Mouse (Mus musculus) stomach, postnatal 0 days (tissue): ENCODE data around the gene Gk5. TPM values are rescaled to one million over a fixed set of nuclear protein-coding genes. Genes with fewer than 3 reads are reported as not detected.
"Not testable (repeated sequence)": the region's sequence is repeated elsewhere in the genome, so short reads cannot be mapped to it uniquely, and the experiment has no call there.

Experiments
- ATAC-seq: fragments of 200-750 bp; cut with Nextera tagmentation; 2 replicates; pipeline ENCODE4 v1.8.0; 2017; ENCODE audit not compliant: low FRiP score, low TSS enrichment
- DNase-seq: peaks from one replicate; pipeline ENCODE4 v3.0.0-alpha.2; 2016; ENCODE audit warnings: low spot score
- H3K27ac ChIP-seq: fragments of 300-500 bp; sonication (generic); replicated peaks from 2 replicates; pipeline ENCODE4 v1.5.1; 2014; ENCODE audit warnings: mild to moderate bottlenecking, control low read depth
- H3K27me3 ChIP-seq: fragments of 300-500 bp; sonication (generic); 2 replicates; pipeline ENCODE4 v1.6.1; 2014; ENCODE audit warnings: low read length; ENCODE audit not compliant: control insufficient read depth, insufficient read depth
- H3K36me3 ChIP-seq: fragments of 300-500 bp; sonication (generic); 2 replicates; pipeline ENCODE4 v1.6.1; 2014; ENCODE audit warnings: low read length, mixed read lengths; ENCODE audit not compliant: control insufficient read depth, insufficient read depth
- H3K4me1 ChIP-seq: fragments of 300-500 bp; sonication (generic); replicated peaks from 2 replicates; pipeline ENCODE4 v1.6.1; 2014; ENCODE audit warnings: antibody characterized with exemption; ENCODE audit not compliant: control insufficient read depth, insufficient read depth
- H3K4me2 ChIP-seq: fragments of 300-500 bp; sonication (generic); replicated peaks from 2 replicates; pipeline ENCODE4 v1.6.1; 2014; ENCODE audit warnings: low read depth, mild to moderate bottlenecking, control low read depth, moderate library complexity
- H3K4me3 ChIP-seq: fragments of 300-500 bp; sonication (generic); 2 replicates; pipeline ENCODE4 v1.5.1; 2014; ENCODE audit warnings: low read depth, low read length, control low read depth
- H3K9ac ChIP-seq: fragments of 300-500 bp; sonication (generic); 2 replicates; pipeline ENCODE4 v1.6.1; 2014; ENCODE audit warnings: mild to moderate bottlenecking, low read length, control low read depth, mixed read lengths
- H3K9me3 ChIP-seq: fragments of 300-500 bp; sonication (generic); 2 replicates; pipeline ENCODE4 v1.6.1; 2016; ENCODE audit warnings: low read length; ENCODE audit not compliant: control insufficient read depth
- CTCF ChIP-seq: IDR thresholded peaks from 2 replicates; pipeline ENCODE4 v1.5.1; 2016; ENCODE audit warnings: antibody characterized with exemption, low read depth, mild to moderate bottlenecking, moderate library complexity
- EP300 ChIP-seq: optimal IDR thresholded peaks from 2 replicates; pipeline ENCODE3; 2016; ENCODE audit warnings: antibody characterized with exemption
- WGBS: fragments of 180-500 bp; shearing (Covaris S2); extraction: QIAGEN DNeasy Blood & Tissue Kit; methylation state at CpG from one replicate; pipeline ENCODE4 v1.1.7; 2014; 5-methylcytosine and 5-hydroxymethylcytosine counted together
- polyA plus RNA-seq: library from polyadenylated mRNA; unstranded; fragments of >200 nt; fragmentation: Nextera tagmentation; extraction: Ambion mirVana; gene quantifications from 2 replicates; pipeline ENCODE4 v1.2.1, GENCODE M21; 2015

The Gk5 gene
- polyA plus RNA-seq = 8.7 and 9.8 TPM in 2 replicates

DNA sequence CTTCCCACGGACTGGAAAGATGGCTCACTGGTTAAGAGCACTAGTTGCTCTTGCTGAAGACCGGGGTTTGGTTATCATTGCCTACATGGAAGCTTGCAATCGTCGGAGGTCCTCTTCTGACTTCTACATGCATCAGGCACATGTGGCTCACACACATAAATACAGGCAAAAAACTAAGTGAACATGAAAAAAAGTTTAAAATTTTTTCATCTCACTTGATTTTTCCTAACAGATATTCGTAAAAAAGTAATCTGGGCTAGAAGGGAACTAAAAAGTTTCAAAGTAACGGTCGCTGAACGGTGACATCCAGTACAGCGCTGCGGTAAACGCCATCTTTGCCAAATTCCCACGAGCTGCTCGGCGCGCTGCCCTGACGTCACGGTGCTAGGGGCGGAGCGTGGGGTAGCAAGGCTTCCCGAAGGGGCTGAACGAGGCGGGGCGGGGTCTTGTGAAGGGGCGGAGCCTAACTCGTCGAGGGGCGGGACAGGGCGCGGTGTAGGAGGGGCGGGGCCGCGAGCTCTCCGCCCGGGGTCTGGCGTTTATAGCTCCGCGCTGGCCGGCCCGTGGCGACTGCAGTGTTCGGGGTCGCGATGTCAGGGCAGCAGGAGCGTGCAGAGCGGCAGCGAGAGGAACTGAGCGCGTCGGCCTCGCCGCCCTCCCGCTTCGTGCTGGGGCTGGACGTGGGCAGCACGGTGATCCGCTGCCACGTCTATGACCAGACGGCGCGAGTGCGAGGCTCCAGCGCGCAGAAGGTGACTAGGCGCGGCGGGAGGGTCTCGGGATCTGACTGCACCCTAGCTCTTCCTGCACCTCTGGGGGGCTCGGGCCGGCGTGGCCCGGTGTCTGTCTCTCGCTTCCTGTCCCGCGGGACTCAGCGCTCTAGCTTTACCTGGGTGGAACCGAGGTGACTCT, at the start of gene Gk5:
Gene Gk5 (plus strand): TSS at position 502 of the 912 bp plus-strand sequence.
- H3K4me1 ChIP-seq = no peaks in the 10 kb centered on the region
- DNase-seq (peak; percentile 99), ATAC-seq (peak; percentile 98)
- H3K36me3 ChIP-seq = no peaks in the 10 kb centered on the region
- no peaks in the 10 kb centered on the region for H3K9me3 ChIP-seq
- H3K9ac ChIP-seq = peak within 1 kb of the TSS; percentile 79
- under 1% methylated on average over 65 of the region's 76 CpGs for WGBS
- TF ChIP-seq CTCF (no peak), EP300 (no peak)
- peak within 1 kb of the TSS; percentile 84 for H3K27ac ChIP-seq
- peak within 1 kb of the TSS; percentile 71 for H3K4me3 ChIP-seq
- H3K27me3 ChIP-seq = no peaks in the 10 kb centered on the region
- H3K4me2 ChIP-seq = peak within 1 kb of the TSS; percentile 86

- Histone ChIP-seq H3K9me3 (no peaks in the 10 kb centered on the region), H3K4me3 (no peak overlapping the region), H3K36me3 (no peaks in the 10 kb centered on the region), H3K27ac (no peak overlapping the region), H3K4me1 (no peaks in the 10 kb centered on the region), H3K27me3 (no peaks in the 10 kb centered on the region), H3K4me2 (no peak overlapping the region), H3K9ac (no peak overlapping the region)
- WGBS = 67% methylated on average over 13 of the region's 13 CpGs
- TF ChIP-seq EP300 (no peak), CTCF (no peak)
- ATAC-seq (peak; percentile 42; the same call in 1 of the 2 replicates), DNase-seq (peak; percentile 44)
These were observed 40.3 kb upstream of the Gk5 start for GRCm38 (mm10) chr9:96078752-96079315.

- Histone ChIP-seq H3K9ac (no peak overlapping the region), H3K36me3 (no peaks in the 10 kb centered on the region), H3K27me3 (no peaks in the 10 kb centered on the region), H3K4me2 (no peak overlapping the region), H3K4me3 (no peak overlapping the region), H3K4me1 (no peaks in the 10 kb centered on the region), H3K27ac (no peak overlapping the region), H3K9me3 (no peaks in the 10 kb centered on the region)
- 65% methylated on average over 6 of the region's 6 CpGs for WGBS
- TF ChIP-seq CTCF = no peak
- TF ChIP-seq EP300 = no peak
- ATAC-seq (no peak), DNase-seq (no peak)
These were observed 33.9 kb upstream of the Gk5 start for GRCm38 (mm10) chr9:96085293-96085692.

- H3K4me3 ChIP-seq = no peak overlapping the region
- WGBS = 71% methylated on average over 2 of the region's 2 CpGs
- DNase-seq (no peak), ATAC-seq (no peak)
- no peak overlapping the region for H3K27ac ChIP-seq
- H3K36me3 ChIP-seq = no peaks in the 10 kb centered on the region
- no peaks in the 10 kb centered on the region for H3K9me3 ChIP-seq
- H3K27me3 ChIP-seq = no peaks in the 10 kb centered on the region
- H3K4me1 ChIP-seq = no peaks in the 10 kb centered on the region
- TF ChIP-seq CTCF (no peak), EP300 (no peak)
- no peak overlapping the region for H3K4me2 ChIP-seq
- H3K9ac ChIP-seq = no peak overlapping the region
These were observed 31.5 kb upstream of the Gk5 start for GRCm38 (mm10) chr9:96087671-96088070.

DNA sequence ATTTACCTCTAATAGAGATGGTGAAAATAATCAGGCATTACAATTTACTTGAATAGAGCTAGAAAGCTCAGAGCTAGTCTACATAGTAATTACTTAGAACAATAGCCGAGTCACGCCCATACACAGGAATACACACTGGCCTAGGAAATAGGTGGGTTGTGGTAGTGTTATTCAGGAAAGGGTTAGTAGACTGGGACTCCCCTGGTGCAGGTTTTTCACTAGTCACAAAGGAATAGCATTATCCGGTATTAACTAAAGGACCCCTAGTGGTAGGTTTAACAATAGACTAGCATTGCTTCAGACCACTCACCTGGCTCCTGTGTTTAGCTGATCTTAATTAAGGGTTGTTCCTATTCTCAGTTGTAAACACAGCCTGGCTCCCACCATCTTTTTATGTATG, 30.7 kb upstream of the Gk5 start:
- not testable (repeated sequence) for H3K36me3 ChIP-seq, H3K27me3 ChIP-seq, H3K4me1 ChIP-seq, H3K4me2 ChIP-seq, H3K4me3 ChIP-seq, H3K9me3 ChIP-seq, ATAC-seq, H3K27ac ChIP-seq, H3K9ac ChIP-seq, DNase-seq
- 82% methylated on average over 3 of the region's 3 CpGs for WGBS
- TF ChIP-seq CTCF = peak; percentile 10; the same call in 1 of the 2 replicates

GRCm38 (mm10) chr9:96092637-96093036, 26.5 kb upstream of the Gk5 start:
- H3K4me2 ChIP-seq, H3K4me1 ChIP-seq, H3K9me3 ChIP-seq, H3K36me3 ChIP-seq, H3K4me3 ChIP-seq, H3K27ac ChIP-seq, DNase-seq, H3K9ac ChIP-seq, H3K27me3 ChIP-seq, ATAC-seq: not testable (repeated sequence)
- WGBS = 91% methylated on average over 10 of the region's 10 CpGs
